Comparison of ENCODE assay signal across 9 mouse cellular contexts in the genomic region with DNA sequence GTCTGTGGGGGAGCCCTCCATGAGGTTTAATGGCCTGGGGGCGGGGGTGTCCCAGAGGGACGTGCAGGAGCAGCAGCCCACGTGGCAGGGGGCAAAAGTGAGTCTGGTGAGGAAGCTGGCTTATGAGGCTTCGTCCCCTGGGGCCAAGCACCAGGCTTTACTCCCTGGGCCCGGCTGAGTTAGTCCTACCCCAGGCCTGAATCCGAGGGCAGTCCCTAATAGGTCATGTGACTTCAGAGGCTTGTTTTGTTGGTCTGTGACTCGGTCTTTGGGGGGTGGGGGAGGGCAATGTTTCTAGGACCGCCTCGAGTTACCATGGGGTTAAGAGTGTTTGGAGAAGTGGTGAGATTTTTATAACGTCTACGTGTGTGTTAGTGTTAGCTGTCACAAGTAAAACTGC. TPM values are rescaled to one million over a fixed set of nuclear protein-coding genes. Genes with fewer than 3 reads are reported as not detected.
DNase-seq lines count a peak whose midpoint lies in the region; ATAC-seq and TF ChIP-seq lines count a peak whose summit lies in the region.
"Had no signal": no experiment of that assay in that cellular context is flagged by ENCODE, and none has a peak within 500 bp of the region (broad histone marks: within the 10 kb centered on the region; RNA-seq: fewer than 3 reads in every experiment).

No protein-coding gene starts in this region.

- no peaks in the 10 kb centered on the region for H3K27me3 ChIP-seq in heart, embryonic 14.5 days (ENCODE audit: control insufficient read depth, insufficient read depth, low read length)
- H3K27me3 ChIP-seq in kidney, postnatal 0 days (ENCODE audit: insufficient read depth, low read length), result no peaks in the 10 kb centered on the region
- no peaks in the 10 kb centered on the region for H3K27me3 ChIP-seq in midbrain, postnatal 0 days (ENCODE audit: insufficient read depth, low read length)

- no peak overlapping the region for H3K9ac ChIP-seq in heart, embryonic 14.5 days (ENCODE audit: low read length)
- H3K9ac ChIP-seq in kidney, postnatal 0 days (ENCODE audit: low read depth, low read length), result no peak overlapping the region
- H3K9ac ChIP-seq in midbrain, postnatal 0 days (replicated peaks; ENCODE audit: low read length, poor library complexity, severe bottlenecking), result no peak overlapping the region

- H3K4me3 ChIP-seq in heart, embryonic 14.5 days (ENCODE audit: control insufficient read depth in 1 of 2, insufficient read depth in 1 of 2, low read depth in 1 of 2, low read length in 2 of 2), result no peak overlapping the region
- H3K4me3 ChIP-seq in kidney, postnatal 0 days (replicated peaks; ENCODE audit: low read depth, low read length), result no peak overlapping the region
- no peak overlapping the region for H3K4me3 ChIP-seq in midbrain, postnatal 0 days (ENCODE audit: low read depth, low read length)

- DNase-seq in heart, postnatal 4 days, result no peak
- no peak for DNase-seq in kidney, postnatal 0 days (ENCODE audit: low spot score)
- no peak for DNase-seq in midbrain, postnatal 0 days (ENCODE audit: low spot score)
- no peak for DNase-seq in testis, postnatal 14 days (ENCODE audit: low spot score)
- no peak for DNase-seq in testis, postnatal 10 days (ENCODE audit: low spot score)
- no peak for DNase-seq in adrenal gland, postnatal 14 days

- peaks cover 7% of the 10 kb centered on the region; the same call in 1 of the 2 replicates for H3K9me3 ChIP-seq in heart, embryonic 14.5 days (ENCODE audit: control insufficient read depth, low read length)
- no peaks in the 10 kb centered on the region for H3K9me3 ChIP-seq in kidney, postnatal 0 days (replicated peaks; ENCODE audit: low read length)
- peaks cover 3% of the 10 kb centered on the region; the same call in 1 of the 2 replicates for H3K9me3 ChIP-seq in midbrain, postnatal 0 days (ENCODE audit: low read length)

- WGBS in heart, embryonic 14.5 days, result 37% methylated on average over 11 of the region's 11 CpGs
- WGBS in kidney, postnatal 0 days, result 15% methylated on average over 11 of the region's 11 CpGs
- 33% methylated on average over 11 of the region's 11 CpGs for WGBS in midbrain, postnatal 0 days

- ATAC-seq in heart, embryonic 14.5 days (ENCODE audit: insufficient number of reproducible peaks, insufficient read depth, low FRiP score, low read depth), result no peak
- ATAC-seq in common myeloid progenitor, adult 5-6 weeks (replicated peaks; ENCODE audit: low read depth, poor library complexity, severe bottlenecking), result peak; percentile 21; the same call in 1 of the 2 replicates
- peak; percentile 52; the same call in 1 of the 2 replicates for ATAC-seq in kidney, postnatal 0 days (replicated peaks; ENCODE audit: low FRiP score, low read depth)
- peak; percentile 12; the same call in 1 of the 2 replicates for ATAC-seq in midbrain, postnatal 0 days (ENCODE audit: low FRiP score)

- H3K4me1 ChIP-seq in heart, embryonic 14.5 days (ENCODE audit: control insufficient read depth in 2 of 2, insufficient read depth in 2 of 2, low read length in 2 of 2), result peaks cover 16 to 22% of the 10 kb centered on the region in 2 experiments
- H3K4me1 ChIP-seq in kidney, postnatal 0 days (replicated peaks; ENCODE audit: insufficient read depth, low read length), result 0 out of 2 replicates have a peak, but pooled peaks cover 4% of the 10 kb centered on the region
- H3K4me1 ChIP-seq in midbrain, postnatal 0 days (ENCODE audit: insufficient read depth, low read length), result no peaks in the 10 kb centered on the region

- no peaks in the 10 kb centered on the region for H3K36me3 ChIP-seq in heart, embryonic 14.5 days (ENCODE audit: control insufficient read depth, insufficient read depth, low read length)
- no peaks in the 10 kb centered on the region for H3K36me3 ChIP-seq in kidney, postnatal 0 days (ENCODE audit: insufficient read depth, low read length)
- H3K36me3 ChIP-seq in midbrain, postnatal 0 days (ENCODE audit: insufficient read depth, low read length), result no peaks in the 10 kb centered on the region

- H3K27ac ChIP-seq in heart, embryonic 14.5 days (replicated peaks in 1 of 2; ENCODE audit: control insufficient read depth in 1 of 2, insufficient read depth in 1 of 2, low read depth in 2 of 2, low read length in 2 of 2), result no peak overlapping the region
- H3K27ac ChIP-seq in kidney, postnatal 0 days, result no peak overlapping the region
- H3K27ac ChIP-seq in midbrain, postnatal 0 days (ENCODE audit: low read depth, low read length), result no peak overlapping the region

- peak overlapping the region; percentile 26; the same call in 1 of the 2 replicates for H3K4me2 ChIP-seq in heart, embryonic 14.5 days (ENCODE audit: low read length)
- peak overlapping the region; percentile 35; the same call in 1 of the 2 replicates for H3K4me2 ChIP-seq in kidney, postnatal 0 days (ENCODE audit: low read length)
- H3K4me2 ChIP-seq in midbrain, postnatal 0 days (ENCODE audit: low read depth, low read length, poor library complexity, severe bottlenecking), result peak overlapping the region; percentile 29

- no peak for TF ChIP-seq CTCF in kidney, postnatal 0 days (IDR thresholded peaks at IDR 0.05; ENCODE audit: low read depth)
- no peak for TF ChIP-seq CTCF in midbrain, postnatal 0 days (IDR thresholded peaks at IDR 0.05)

RNA-seq across cellular contexts. Expression of gene Fhad1, which starts 57.1 kb away (rescaled TPM):
- 2.5 and 3.3 TPM in 2 replicates for polyA plus RNA-seq in heart, embryonic 14.5 days (2014; fragmentation: Nextera tagmentation; extraction: Ambion mirVana)
- total RNA-seq in heart, postnatal 4 days (2021), result 1 to 10 TPM; 1.2 to 1.4 TPM
- not detected in 2 replicates for total RNA-seq in common myeloid progenitor, adult 5-6 weeks (2017)
- 0.32 and 0.50 TPM in 2 replicates for polyA plus RNA-seq in kidney, postnatal 0 days (2015; fragmentation: Nextera tagmentation; extraction: Ambion mirVana)
- total RNA-seq in midbrain, postnatal 0 days (2014; rRNA removed), result 3.6 and 5.6 TPM in 2 replicates
- 6.6 and 7.2 TPM in 2 replicates for polyA plus RNA-seq in midbrain, postnatal 0 days (2015; fragmentation: Nextera tagmentation; extraction: Ambion mirVana)
- 0.74 and 1.7 TPM in 2 replicates for total RNA-seq in adrenal gland, postnatal 14 days (2021)
- total RNA-seq: neutrophil, adult 5-6 weeks had no signal
